Mouse (Mus musculus) lung, postnatal 10 days (tissue): ENCODE data around the gene Kif1c.

Experiments used
- DNase-seq: peaks from one replicate; pipeline ENCODE4 v3.0.0; 2021

Kif1c gene

GRCm38 (mm10) chr11:70699051-70699450 is 1.3 kb upstream of the Kif1c start:
- DNase-seq: no peak

GRCm38 (mm10) chr11:70700613-70701012 is 265 bp downstream of the Kif1c start:
- DNase-seq: peak; percentile 82

GRCm38 (mm10) chr11:70701221-70701955 is 1.0 kb downstream of the Kif1c start:
- peak; percentile 31 for DNase-seq

- no peak for DNase-seq
Observed at GRCm38 (mm10) chr11:70701984-70702733, 1.8 kb downstream of the Kif1c start.

GRCm38 (mm10) chr11:70702781-70703180 is 2.4 kb downstream of the Kif1c start:
- DNase-seq: peak; percentile 67

- no peak for DNase-seq
Observed at GRCm38 (mm10) chr11:70706127-70706526, 5.8 kb downstream of the Kif1c start.

- DNase-seq: no peak
Observed at GRCm38 (mm10) chr11:70711026-70711425, 10.7 kb downstream of the Kif1c start.

- DNase-seq: no peak
Observed at GRCm38 (mm10) chr11:70713222-70713621, 12.9 kb downstream of the Kif1c start.

GRCm38 (mm10) chr11:70715832-70716231 is 15.5 kb downstream of the Kif1c start:
- DNase-seq: no peak

GRCm38 (mm10) chr11:70718481-70718880 is 18.1 kb downstream of the Kif1c start:
- DNase-seq: no peak

GRCm38 (mm10) chr11:70720567-70720966 is 20.2 kb downstream of the Kif1c start:
- no peak for DNase-seq

- no peak for DNase-seq
Observed at GRCm38 (mm10) chr11:70721072-70721471, 20.7 kb downstream of the Kif1c start.

- DNase-seq: no peak
Observed at GRCm38 (mm10) chr11:70724706-70725105, 24.4 kb downstream of the Kif1c start.

- no peak for DNase-seq
Observed at GRCm38 (mm10) chr11:70726585-70726984, 26.2 kb downstream of the Kif1c start.

- no peak for DNase-seq
Observed at GRCm38 (mm10) chr11:70727385-70727784, 27.0 kb downstream of the Kif1c start.

GRCm38 (mm10) chr11:70730427-70731038 is 30.2 kb downstream of the Kif1c start:
- DNase-seq: no peak

GRCm38 (mm10) chr11:70731178-70731577 is 30.8 kb downstream of the Kif1c start:
- no peak for DNase-seq

GRCm38 (mm10) chr11:70733256-70733655 is 32.9 kb downstream of the Kif1c start:
- no peak for DNase-seq

GRCm38 (mm10) chr11:70737749-70738148 is 37.4 kb downstream of the Kif1c start:
- DNase-seq: no peak

- DNase-seq: no peak
Observed at GRCm38 (mm10) chr11:70741603-70742002, 41.3 kb downstream of the Kif1c start.

- DNase-seq: no peak
Observed at GRCm38 (mm10) chr11:70742117-70742516, 41.8 kb downstream of the Kif1c start.

GRCm38 (mm10) chr11:70742581-70743459 is 42.5 kb downstream of the Kif1c start:
- no peak for DNase-seq

- no peak for DNase-seq
Observed at GRCm38 (mm10) chr11:70745636-70746035, 45.3 kb downstream of the Kif1c start.
